Mouse (Mus musculus): ENCODE measurements around the gene Heatr1. TPM values are rescaled to one million over a fixed set of nuclear protein-coding genes. Genes with fewer than 3 reads are reported as not detected.

The Heatr1 gene
- polyA plus RNA-seq, 1 experiment from 2014 or later = 8.9 TPM

GRCm38 (mm10) chr13:12479802-12480201, 85.0 kb downstream of the Heatr1 start:
- H3K4me3 ChIP-seq (ENCODE audit: low read depth, low read length) = no peak overlapping the region
- 73% methylated on average over 6 of the region's 6 CpGs for WGBS (ENCODE audit: insufficient replicate concordance)
- H3K9me3 ChIP-seq (replicated peaks; ENCODE audit: control insufficient read depth, low read length) = no peaks in the 10 kb centered on the region
- no peaks in the 10 kb centered on the region for H3K27me3 ChIP-seq (ENCODE audit: control insufficient read depth, insufficient read depth, low read depth, low read length)
- H3K9ac ChIP-seq (ENCODE audit: low read depth, low read length) = no peak overlapping the region
- no peaks in the 10 kb centered on the region for H3K36me3 ChIP-seq (ENCODE audit: control insufficient read depth, insufficient read depth)
- no peak overlapping the region for H3K27ac ChIP-seq (ENCODE audit: low read length)
- H3K4me2 ChIP-seq (ENCODE audit: low read depth, low read length) = no peak overlapping the region
- no peak for ATAC-seq (ENCODE audit: low read depth)
- no peaks in the 10 kb centered on the region for H3K4me1 ChIP-seq (ENCODE audit: control insufficient read depth, low read depth, low read length)

GRCm38 (mm10) chr13:12485197-12485596, 90.4 kb downstream of the Heatr1 start:
- Histone ChIP-seq H3K4me2 (ENCODE audit: low read depth, low read length) (no peak overlapping the region), H3K9me3 (replicated peaks; ENCODE audit: control insufficient read depth, low read length) (no peaks in the 10 kb centered on the region), H3K4me3 (ENCODE audit: low read depth, low read length) (no peak overlapping the region), H3K36me3 (ENCODE audit: control insufficient read depth, insufficient read depth) (no peaks in the 10 kb centered on the region), H3K9ac (ENCODE audit: low read depth, low read length) (no peak overlapping the region), H3K27me3 (ENCODE audit: control insufficient read depth, insufficient read depth, low read depth, low read length) (no peaks in the 10 kb centered on the region), H3K4me1 (ENCODE audit: control insufficient read depth, low read depth, low read length) (no peaks in the 10 kb centered on the region), H3K27ac (ENCODE audit: low read length) (no peak overlapping the region)
- WGBS (ENCODE audit: insufficient replicate concordance) = 51% methylated on average over 2 of the region's 2 CpGs
- no peak for ATAC-seq (ENCODE audit: low read depth)

- 66% methylated on average over 7 of the region's 7 CpGs for WGBS (ENCODE audit: insufficient replicate concordance)
- Histone ChIP-seq H3K27me3 (ENCODE audit: control insufficient read depth, insufficient read depth, low read depth, low read length) (no peaks in the 10 kb centered on the region), H3K4me2 (ENCODE audit: low read depth, low read length) (no peak overlapping the region), H3K4me1 (ENCODE audit: control insufficient read depth, low read depth, low read length) (no peaks in the 10 kb centered on the region), H3K27ac (ENCODE audit: low read length) (no peak overlapping the region), H3K4me3 (ENCODE audit: low read depth, low read length) (no peak overlapping the region), H3K9me3 (replicated peaks; ENCODE audit: control insufficient read depth, low read length) (no peaks in the 10 kb centered on the region), H3K9ac (ENCODE audit: low read depth, low read length) (no peak overlapping the region), H3K36me3 (ENCODE audit: control insufficient read depth, insufficient read depth) (no peaks in the 10 kb centered on the region)
- 0 out of 2 replicates have a peak, but pooled peaks have one; percentile 58 for ATAC-seq (ENCODE audit: low read depth)
Observed at GRCm38 (mm10) chr13:12485640-12486039, 90.8 kb downstream of the Heatr1 start.

Other genes with a start within 250 kb of the Heatr1 start
- 7.6 TPM in 2 replicates for gene Mtr, start 136.9 kb upstream of the Heatr1 start, polyA plus RNA-seq (2015; fragmentation: Nextera tagmentation; extraction: Ambion mirVana)
- 9.9 and 24.6 TPM in 2 replicates for gene Actn2, start 54.3 kb upstream of the Heatr1 start, polyA plus RNA-seq (2015; fragmentation: Nextera tagmentation; extraction: Ambion mirVana)
- 14.9 and 15.7 TPM in 2 replicates for gene Lgals8, start 69.9 kb downstream of the Heatr1 start, polyA plus RNA-seq (2015; fragmentation: Nextera tagmentation; extraction: Ambion mirVana)
- gene Edaradd, start 125.4 kb downstream of the Heatr1 start, polyA plus RNA-seq (2015; fragmentation: Nextera tagmentation; extraction: Ambion mirVana) = 0.21 and 0.24 TPM in 2 replicates
- 2.9 and 3.7 TPM in 2 replicates for gene Ero1lb, start 170.8 kb downstream of the Heatr1 start, polyA plus RNA-seq (2015; fragmentation: Nextera tagmentation; extraction: Ambion mirVana)

All from liver, embryonic 16.5 days (tissue).